Mouse (Mus musculus) thymus, adult 2 months (tissue): ENCODE results near the gene Cldn9. TPM values are rescaled to one million over a fixed set of nuclear protein-coding genes. Genes with fewer than 3 reads are reported as not detected.

ENCODE experiments used
- DNase-seq: peaks from one replicate; pipeline ENCODE4 v3.0.0; 2021
- H3K27ac ChIP-seq: fragments of 200-500 bp; 2 replicates; pipeline ENCODE4 v1.5.1; 2012; ENCODE audit warnings: low read length, control low read depth; ENCODE audit not compliant: control insufficient read depth, insufficient read depth
- H3K27me3 ChIP-seq: fragments of 200-500 bp; 2 replicates; pipeline ENCODE4 v1.6.1; 2012; ENCODE audit warnings: mild to moderate bottlenecking, low read length, moderate library complexity, mixed read lengths; ENCODE audit not compliant: control insufficient read depth, insufficient read depth
- H3K36me3 ChIP-seq: fragments of 200-500 bp; 2 replicates; pipeline ENCODE4 v1.6.1; 2012; ENCODE audit warnings: mild to moderate bottlenecking, low read length, moderate library complexity; ENCODE audit not compliant: control insufficient read depth, insufficient read depth
- H3K4me1 ChIP-seq: fragments of 200-500 bp; replicated peaks from 2 replicates; pipeline ENCODE4 v1.6.1; 2012; ENCODE audit warnings: low read length; ENCODE audit not compliant: control insufficient read depth, insufficient read depth
- H3K4me3 ChIP-seq: fragments of 200-500 bp; 2 replicates; pipeline ENCODE4 v1.5.1; 2012; ENCODE audit warnings: mild to moderate bottlenecking, low read length, control low read depth, moderate library complexity; ENCODE audit not compliant: control insufficient read depth, insufficient read depth
- CTCF ChIP-seq: fragments of 200-500 bp; IDR thresholded peaks from 2 replicates; pipeline ENCODE4 v1.5.1; 2012; ENCODE audit warnings: mild to moderate bottlenecking, control low read depth, low read length, moderate library complexity, borderline replicate concordance; ENCODE audit not compliant: control insufficient read depth, poor library complexity, insufficient read depth; ENCODE audit errors: extremely low read depth
- POLR2A ChIP-seq: fragments of 200-500 bp; IDR thresholded peaks from 2 replicates; pipeline ENCODE4 v1.6.1; 2012; ENCODE audit warnings: mild to moderate bottlenecking, low read length, control low read depth, moderate library complexity; ENCODE audit not compliant: control insufficient read depth, poor library complexity, insufficient read depth; ENCODE audit errors: extremely low read depth
- WGBS: fragments of 180-500 bp; shearing (Covaris S2); methylation state at CpG from one replicate; pipeline ENCODE4 v1.1.7; 2018; 5-methylcytosine and 5-hydroxymethylcytosine counted together
- polyA plus RNA-seq: library from polyadenylated mRNA; depleted of rRNA; stranded (reverse); fragments of >200 nt; gene quantifications from 2 replicates; pipeline ENCODE4 v1.2.3, GENCODE M21; 2012; rRNA removed

Cldn9 gene
- polyA plus RNA-seq, 1 experiment, result 1.9 TPM

DNA sequence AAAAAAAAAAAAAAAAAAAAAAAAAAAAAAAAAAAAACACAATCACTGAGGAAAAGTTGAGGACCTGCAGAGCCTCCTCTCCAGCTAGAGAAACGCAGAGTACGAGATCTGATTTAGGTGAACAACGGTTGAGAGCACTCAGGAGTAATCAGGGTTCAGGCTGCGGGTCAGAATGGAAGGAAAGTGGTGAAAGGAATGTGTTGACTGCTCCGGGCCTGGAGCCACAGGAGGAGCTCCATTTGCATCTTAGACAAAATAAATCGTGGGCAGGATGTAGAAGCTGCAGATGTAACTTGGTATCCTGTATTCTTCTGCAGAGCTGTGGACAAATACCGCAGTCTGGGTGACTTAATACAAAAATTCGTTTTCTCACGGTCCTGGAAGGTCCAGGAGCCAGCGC, 37.9 kb downstream of the Cldn9 start:
- no peak for TF ChIP-seq CTCF
- TF ChIP-seq POLR2A, result no peak
- H3K27ac ChIP-seq, result no peak overlapping the region
- WGBS, result 81% methylated on average over 10 of the region's 10 CpGs

DNA sequence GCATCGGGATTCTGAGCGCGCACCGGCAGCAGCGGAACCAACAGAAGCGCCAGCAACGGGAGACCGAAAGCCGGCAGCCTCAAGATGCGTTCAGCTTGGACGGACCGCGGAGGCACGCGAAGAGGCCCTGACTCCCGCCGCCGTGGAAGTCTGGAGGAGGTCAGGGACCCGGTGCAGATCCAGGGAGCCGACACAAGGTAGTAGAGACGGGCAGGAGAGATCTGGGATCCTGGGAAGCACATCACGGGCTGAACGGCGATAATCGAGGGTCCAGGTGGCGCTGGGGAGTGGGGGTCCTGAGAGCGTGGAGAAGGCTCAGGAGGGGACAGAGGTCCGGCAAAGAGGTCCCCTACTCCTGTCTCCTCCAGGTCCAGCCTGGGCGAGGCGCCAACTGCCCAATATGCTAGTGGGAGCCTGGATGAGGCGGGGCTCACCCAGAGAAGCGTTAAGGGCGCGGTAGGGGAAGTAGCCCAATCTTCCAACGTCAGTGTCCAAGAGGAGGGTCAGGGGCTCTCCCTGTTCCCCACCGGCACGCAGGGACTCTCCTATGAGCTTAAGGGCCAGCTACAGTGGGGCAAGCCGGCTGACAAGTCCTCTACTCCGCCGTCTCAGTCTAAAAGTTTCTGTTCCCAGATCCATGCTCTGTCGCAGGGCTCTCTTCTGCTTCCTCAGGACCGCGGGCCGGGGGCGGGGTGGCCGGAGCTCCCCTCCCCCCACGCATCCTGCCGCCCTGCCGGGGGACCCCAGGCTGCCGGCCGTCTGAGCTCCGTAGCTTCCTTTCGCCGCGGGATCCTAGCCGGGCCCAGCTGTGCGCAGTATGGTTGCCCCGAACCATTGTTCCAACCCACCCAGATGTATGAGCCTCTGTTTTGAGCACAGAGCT, 39.0 kb downstream of the Cldn9 start, which contains the start of gene Mmp25:
TSS of gene Mmp25 (minus strand) at position 665 of the 883 bp plus-strand sequence.
- 4% methylated on average over 58 of the region's 58 CpGs for WGBS
- no peaks in the 10 kb centered on the region for H3K36me3 ChIP-seq

More for the DNA sequence above, 37.9 kb downstream of the Cldn9 start:
- no peak overlapping the region for H3K4me3 ChIP-seq
- peaks cover 6% of the 10 kb centered on the region; the same call in 1 of the 2 replicates for H3K4me1 ChIP-seq
- DNase-seq, result no peak
- peaks cover 8% of the 10 kb centered on the region for H3K27me3 ChIP-seq
- H3K36me3 ChIP-seq, result no peaks in the 10 kb centered on the region

More for the DNA sequence above, 39.0 kb downstream of the Cldn9 start, which contains the start of gene Mmp25:
- H3K27ac ChIP-seq, result no peak within 1 kb of the TSS
- peaks cover 6% of the 10 kb centered on the region; the same call in 1 of the 2 replicates for H3K4me1 ChIP-seq
- peaks cover 8% of the 10 kb centered on the region for H3K27me3 ChIP-seq
- TF ChIP-seq POLR2A (no peak), CTCF (no peak)
- H3K4me3 ChIP-seq, result peak within 1 kb of the TSS; percentile 1; the same call in 1 of the 2 replicates
- DNase-seq, result no peak

Other genes with a start within 250 kb of the Cldn9 start
- gene Vmn2r117, start 204.3 kb downstream of the Cldn9 start, polyA plus RNA-seq, result not detected in 2 replicates
- gene Zfp213, start 119.8 kb downstream of the Cldn9 start, polyA plus RNA-seq, result 23.5 and 24.4 TPM in 2 replicates
- gene Zfp13, start 84.5 kb downstream of the Cldn9 start, polyA plus RNA-seq, result 2.5 and 3.0 TPM in 2 replicates
- gene Zscan10, start 83.2 kb downstream of the Cldn9 start, polyA plus RNA-seq, result 0.18 and 0.20 TPM in 2 replicates
- gene Mmp25, start 38.7 kb downstream of the Cldn9 start, polyA plus RNA-seq, result 7.2 and 7.4 TPM in 2 replicates
- 0.43 and 0.49 TPM in 2 replicates for gene Bicdl2, start 23.5 kb downstream of the Cldn9 start, polyA plus RNA-seq
- 143 and 192 TPM in 2 replicates for gene Hcfc1r1, start 10.4 kb downstream of the Cldn9 start, polyA plus RNA-seq
- 78.3 and 84.5 TPM in 2 replicates for gene Thoc6, start 10.1 kb downstream of the Cldn9 start, polyA plus RNA-seq
- 10.2 and 11.4 TPM in 2 replicates for gene Tnfrsf12a, start 6.6 kb downstream of the Cldn9 start, polyA plus RNA-seq
- gene Cldn6, start 4.8 kb downstream of the Cldn9 start, polyA plus RNA-seq, result 0.47 and 0.51 TPM in 2 replicates
- gene 1520401A03Rik, start 38.8 kb upstream of the Cldn9 start, polyA plus RNA-seq, result 0.19 and 0.27 TPM in 2 replicates
- 145 and 182 TPM in 2 replicates for gene Pkmyt1, start 42.3 kb upstream of the Cldn9 start, polyA plus RNA-seq
- gene Paqr4, start 56.8 kb upstream of the Cldn9 start, polyA plus RNA-seq, result 12.4 and 13.2 TPM in 2 replicates
- 2.8 and 3.8 TPM in 2 replicates for gene Kremen2, start 61.8 kb upstream of the Cldn9 start, polyA plus RNA-seq
- 32.0 and 33.6 TPM in 2 replicates for gene Flywch1, start 87.6 kb upstream of the Cldn9 start, polyA plus RNA-seq
- gene Flywch2, start 102.1 kb upstream of the Cldn9 start, polyA plus RNA-seq, result 2.3 and 4.0 TPM in 2 replicates
- gene Srrm2, start 106.5 kb upstream of the Cldn9 start, polyA plus RNA-seq, result 874 and 1,056 TPM in 2 replicates
- gene Elob, start 145.1 kb upstream of the Cldn9 start, polyA plus RNA-seq, result 639 and 815 TPM in 2 replicates
- gene Prss33, start 152.0 kb upstream of the Cldn9 start, polyA plus RNA-seq, result 1.6 and 2.8 TPM in 2 replicates
- gene Prss32, start 159.8 kb upstream of the Cldn9 start, polyA plus RNA-seq, result 0.51 and 0.65 TPM in 2 replicates
- 0.34 and 0.59 TPM in 2 replicates for gene Prss41, start 160.1 kb upstream of the Cldn9 start, polyA plus RNA-seq
- 0.11 TPM in 1 of 2 replicates, not detected in the other for gene Prss21, start 184.0 kb upstream of the Cldn9 start, polyA plus RNA-seq
- gene Dcpp1, start 196.8 kb upstream of the Cldn9 start, polyA plus RNA-seq, result 0.58 TPM in 1 of 2 replicates, not detected in the other
- gene Dcpp2, start 196.9 kb upstream of the Cldn9 start, polyA plus RNA-seq, result 0.35 and 0.55 TPM in 2 replicates
- 0.34 TPM in 2 replicates for gene Dcpp3, start 233.4 kb upstream of the Cldn9 start, polyA plus RNA-seq